ENCODE assay signal across 8 mouse cellular contexts in the genomic region with DNA sequence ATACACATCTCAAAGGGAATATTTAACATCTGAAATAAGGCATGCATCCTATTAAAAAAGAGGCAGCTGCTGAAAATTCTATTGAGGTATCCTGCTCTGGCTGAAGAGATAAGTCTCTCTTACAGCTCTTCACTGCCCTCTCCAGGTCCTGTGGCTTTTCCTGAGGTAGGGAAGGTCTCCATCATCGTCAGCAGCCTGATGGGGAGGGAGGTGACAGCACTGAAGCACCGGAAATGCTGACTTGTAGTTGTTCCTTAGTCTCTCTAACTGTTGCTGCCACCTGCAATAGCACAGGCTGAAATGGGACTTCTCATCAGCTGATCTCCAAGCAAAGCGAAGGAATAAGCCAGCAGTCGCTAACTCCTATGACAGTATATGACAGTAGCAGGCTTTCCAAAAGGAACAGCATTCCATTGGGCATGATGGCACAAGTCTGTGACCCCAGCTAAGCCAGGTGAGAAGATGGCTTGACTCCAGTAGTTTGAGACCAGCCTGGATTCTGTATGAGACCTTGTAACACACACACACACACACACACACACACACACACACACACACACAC.
A peak's percentile ranks its signal among the peaks of the same experiment; 100 is the strongest.
DNase-seq lines count a peak whose midpoint lies in the region.

No protein-coding gene starts in this region.

- peak; percentile 26 to 33 for DNase-seq in heart, adult 18-20 months
- no peak for DNase-seq in heart, adult 9 months (ENCODE audit: low spot score in 2 of 2)
- peak; percentile 10 for DNase-seq in 3T3-L1 (ENCODE audit: low read depth, low spot score)
- DNase-seq in T-cell, adult 2 months (ENCODE audit: low spot score), result peak; percentile 36
- peak; percentile 28 to 35 for DNase-seq in left cerebral cortex, adult 18-20 months (ENCODE audit: low spot score in 2 of 2)
- DNase-seq in spleen, postnatal 10 days (ENCODE audit: low spot score in 2 of 2), result no peak
- no peak for DNase-seq in adrenal gland, adult 18-20 months (ENCODE audit: low spot score in 2 of 2)
- DNase-seq in lung, adult 18-20 months, result no peak

Comparison
In these comparisons a context has a peak if more than half of its experiments do, and no peak if none do; other contexts are left out.
1. DNase-seq: peak in heart, adult 18-20 months (2 of 2), 3T3-L1 (single experiment), T-cell, adult 2 months (single experiment) and left cerebral cortex, adult 18-20 months (2 of 2); none in heart, adult 9 months (0 of 2), spleen, postnatal 10 days (0 of 2), adrenal gland, adult 18-20 months (0 of 2) and lung, adult 18-20 months (0 of 2).